24 mouse cellular contexts compared by ENCODE assay signal in the genomic region with DNA sequence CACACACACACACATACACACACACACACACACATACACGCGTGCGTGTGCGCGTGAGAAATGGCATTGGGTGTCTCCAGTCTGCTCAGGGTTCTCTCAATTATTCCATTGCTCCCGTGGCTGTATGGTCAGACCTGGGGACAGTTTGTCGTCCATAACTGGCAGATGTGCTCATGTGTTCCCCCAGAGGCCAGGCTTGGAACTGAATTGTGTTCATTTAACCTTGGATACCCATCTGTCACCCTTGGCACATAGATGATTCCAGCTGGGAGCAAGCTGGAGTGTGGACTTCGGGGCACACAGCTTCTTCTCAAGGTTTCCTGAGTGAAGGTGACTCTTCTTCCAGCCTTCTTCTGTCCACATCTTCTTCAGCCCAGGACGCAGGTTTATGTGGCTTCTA. TPM values are rescaled to one million over a fixed set of nuclear protein-coding genes. Genes with fewer than 3 reads are reported as not detected.
DNase-seq lines count a peak whose midpoint lies in the region; ATAC-seq and TF ChIP-seq lines count a peak whose summit lies in the region.
"Had no signal": no experiment of that assay in that cellular context is flagged by ENCODE, and none has a peak within 500 bp of the region (broad histone marks: within the 10 kb centered on the region; RNA-seq: fewer than 3 reads in every experiment).

No protein-coding gene starts in this region.

- H3K4me2 ChIP-seq in hindbrain, postnatal 0 days (ENCODE audit: low read depth, low read length) = no peak overlapping the region
- H3K4me2 ChIP-seq in hindbrain, embryonic 12.5 days (replicated peaks) = no peak overlapping the region
- H3K4me2 ChIP-seq in lung, embryonic 14.5 days = no peak overlapping the region
- H3K4me2 ChIP-seq: embryonic facial prominence, embryonic 15.5 days; hindbrain, embryonic 13.5 days; intestine, embryonic 15.5 days; liver, embryonic 13.5 days had no signal

- ATAC-seq in hindbrain, postnatal 0 days = no peak
- no peak for ATAC-seq in hindbrain, embryonic 12.5 days (ENCODE audit: low FRiP score)
- ATAC-seq in lung, embryonic 14.5 days (ENCODE audit: insufficient read depth) = no peak
- ATAC-seq in megakaryocyte progenitor cell, adult 5-6 weeks (replicated peaks; ENCODE audit: poor library complexity) = 0 out of 2 replicates have a peak, but pooled peaks have one; percentile 33
- ATAC-seq: intestine, embryonic 15.5 days had no signal

- no peaks in the 10 kb centered on the region for H3K9me3 ChIP-seq in hindbrain, postnatal 0 days (ENCODE audit: low read length)
- H3K9me3 ChIP-seq in hindbrain, embryonic 12.5 days (replicated peaks) = no peaks in the 10 kb centered on the region
- H3K9me3 ChIP-seq in lung, embryonic 14.5 days (ENCODE audit: low read depth, low read length) = no peaks in the 10 kb centered on the region
- H3K9me3 ChIP-seq: embryonic facial prominence, embryonic 15.5 days; forebrain, embryonic 10.5 days; G1E; hindbrain, embryonic 13.5 days; intestine, embryonic 15.5 days; liver, embryonic 13.5 days; midbrain, embryonic 10.5 days had no signal

- no peak overlapping the region for H3K4me3 ChIP-seq in hindbrain, postnatal 0 days (ENCODE audit: low read length)
- H3K4me3 ChIP-seq in hindbrain, embryonic 12.5 days = no peak overlapping the region
- H3K4me3 ChIP-seq in lung, embryonic 14.5 days (ENCODE audit: low read depth, low read length) = no peak overlapping the region
- H3K4me3 ChIP-seq: embryonic facial prominence, embryonic 15.5 days; forebrain, embryonic 10.5 days; hindbrain, embryonic 13.5 days; intestine, embryonic 15.5 days; liver, embryonic 13.5 days; midbrain, embryonic 10.5 days had no signal

- no peaks in the 10 kb centered on the region for H3K27me3 ChIP-seq in hindbrain, postnatal 0 days (ENCODE audit: insufficient read depth, low read length)
- no peaks in the 10 kb centered on the region for H3K27me3 ChIP-seq in hindbrain, embryonic 12.5 days
- no peaks in the 10 kb centered on the region for H3K27me3 ChIP-seq in lung, embryonic 14.5 days (ENCODE audit: insufficient read depth, low read length)
- H3K27me3 ChIP-seq: embryonic facial prominence, embryonic 15.5 days; hindbrain, embryonic 13.5 days; intestine, embryonic 15.5 days; liver, embryonic 13.5 days had no signal

- 70% methylated on average over 9 of the region's 9 CpGs for WGBS in hindbrain, postnatal 0 days
- WGBS in hindbrain, embryonic 12.5 days = 79% methylated on average over 9 of the region's 9 CpGs
- 79% methylated on average over 9 of the region's 9 CpGs for WGBS in lung, embryonic 14.5 days

- peak; percentile 67 for DNase-seq in hindbrain, postnatal 0 days (ENCODE audit: low spot score)
- no peak for DNase-seq in lung, embryonic 14.5 days
- DNase-seq in lung, postnatal 25 days (ENCODE audit: low spot score) = no peak
- peak; percentile 20 for DNase-seq in NIH3T3 (ENCODE audit: low read depth)
- no peak for DNase-seq in left cerebral cortex, adult 11 months (ENCODE audit: low spot score)
- DNase-seq: adrenal gland, postnatal 10 days; cerebellum, adult 11-12 months; gastrocnemius, postnatal 25 days; heart, postnatal 10 days; kidney, postnatal 10 days; layer of hippocampus, adult 9-11 months; liver, embryonic 13.5 days; lung, postnatal 14 days; right cerebral cortex, adult 18-20 months; thymus, adult 18-20 months had no signal

- H3K27ac ChIP-seq in hindbrain, postnatal 0 days = no peak overlapping the region
- no peak overlapping the region for H3K27ac ChIP-seq in hindbrain, embryonic 12.5 days
- H3K27ac ChIP-seq in lung, embryonic 14.5 days (ENCODE audit: low read depth) = no peak overlapping the region
- H3K27ac ChIP-seq: embryonic facial prominence, embryonic 15.5 days; forebrain, embryonic 10.5 days; intestine, embryonic 15.5 days; liver, embryonic 13.5 days; midbrain, embryonic 10.5 days had no signal

- peak; percentile 64 for TF ChIP-seq CTCF in hindbrain, postnatal 0 days (IDR thresholded peaks at IDR 0.05; ENCODE audit: low read depth)
- TF ChIP-seq CTCF in lung, embryonic 14.5 days (IDR thresholded peaks at IDR 0.05; ENCODE audit: low read depth) = peak; percentile 51

- no peaks in the 10 kb centered on the region for H3K36me3 ChIP-seq in hindbrain, postnatal 0 days (ENCODE audit: insufficient read depth, low read length)
- H3K36me3 ChIP-seq in hindbrain, embryonic 12.5 days = no peaks in the 10 kb centered on the region
- H3K36me3 ChIP-seq in lung, embryonic 14.5 days (ENCODE audit: insufficient read depth) = no peaks in the 10 kb centered on the region
- H3K36me3 ChIP-seq: embryonic facial prominence, embryonic 15.5 days; forebrain, embryonic 10.5 days; G1E; hindbrain, embryonic 13.5 days; intestine, embryonic 15.5 days; liver, embryonic 13.5 days; midbrain, embryonic 10.5 days had no signal

- H3K9ac ChIP-seq in hindbrain, postnatal 0 days (replicated peaks; ENCODE audit: low read length) = no peak overlapping the region
- H3K9ac ChIP-seq in hindbrain, embryonic 12.5 days = no peak overlapping the region
- no peak overlapping the region for H3K9ac ChIP-seq in lung, embryonic 14.5 days
- H3K9ac ChIP-seq: embryonic facial prominence, embryonic 15.5 days; hindbrain, embryonic 13.5 days; intestine, embryonic 15.5 days; liver, embryonic 13.5 days had no signal

- H3K4me1 ChIP-seq in hindbrain, postnatal 0 days (ENCODE audit: insufficient read depth, low read length) = peaks cover 6% of the 10 kb centered on the region; the same call in 1 of the 2 replicates
- H3K4me1 ChIP-seq in hindbrain, embryonic 12.5 days = peaks cover 10% of the 10 kb centered on the region; the same call in 1 of the 2 replicates
- no peaks in the 10 kb centered on the region for H3K4me1 ChIP-seq in lung, embryonic 14.5 days (ENCODE audit: insufficient read depth)
- H3K4me1 ChIP-seq: intestine, embryonic 15.5 days had no signal

RNA-seq across cellular contexts. Expression of a gene that starts 31.6 kb away (rescaled TPM):
- total RNA-seq in hindbrain, postnatal 0 days (2014; rRNA removed) = 32.9 and 34.6 TPM in 2 replicates
- polyA plus RNA-seq in hindbrain, postnatal 0 days (2015; fragmentation: Nextera tagmentation; extraction: Ambion mirVana) = 30.9 and 35.1 TPM in 2 replicates
- polyA plus RNA-seq in hindbrain, embryonic 12.5 days (2016; fragmentation: Nextera tagmentation; extraction: Ambion mirVana) = 19.7 and 20.3 TPM in 2 replicates
- 28.4 and 31.8 TPM in 2 replicates for polyA plus RNA-seq in lung, embryonic 14.5 days (2014; fragmentation: Nextera tagmentation; extraction: Ambion mirVana)
- total RNA-seq in megakaryocyte progenitor cell, adult 5-6 weeks (2015) = not detected in 2 replicates
- total RNA-seq in megakaryocyte progenitor cell, adult 5-6 weeks (2017) = not detected in 2 replicates
- total RNA-seq: G1E; neutrophil, adult 5-6 weeks had no signal
- polyA plus RNA-seq: G1E had no signal

Comparison
In these comparisons a context has a peak if more than half of its experiments do, and no peak if none do; other contexts are left out.
1. DNase-seq: peak in hindbrain, postnatal 0 days (single experiment) and NIH3T3 (single experiment); none in lung, embryonic 14.5 days (single experiment), lung, postnatal 25 days (single experiment) and left cerebral cortex, adult 11 months (single experiment).